Comparison of ENCODE assay signal across 9 mouse cellular contexts in the genomic region with DNA sequence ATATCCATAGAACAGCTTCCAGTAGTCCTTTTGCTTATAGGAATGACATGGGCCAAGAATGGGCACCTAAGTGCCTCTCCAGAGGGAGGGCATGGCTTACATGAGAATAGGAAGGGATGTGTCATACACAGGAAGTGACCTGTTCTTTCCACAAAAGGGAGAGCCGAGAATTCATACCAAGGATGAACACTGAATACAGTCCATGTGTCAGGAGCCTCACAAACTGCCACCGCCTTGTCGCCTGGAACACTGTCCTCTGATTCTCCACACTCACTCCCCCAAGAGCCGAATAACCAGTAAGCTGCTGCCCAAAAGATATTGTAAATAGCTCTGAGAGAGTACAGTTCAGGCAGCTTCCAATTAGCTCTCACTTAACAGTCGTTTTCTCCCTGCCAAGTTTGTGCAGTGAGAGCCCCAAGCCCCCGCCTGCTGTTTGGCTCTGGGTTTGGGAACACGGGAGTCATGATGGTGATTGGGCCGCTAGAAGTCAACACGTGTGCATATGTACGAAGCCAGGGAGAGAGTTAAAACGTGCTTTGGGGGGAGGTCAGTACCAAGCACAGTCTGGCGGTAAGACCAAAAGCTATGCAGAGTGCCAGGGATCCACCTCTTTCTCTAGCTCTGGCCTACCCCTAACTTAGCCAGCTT. TPM values are rescaled to one million over a fixed set of nuclear protein-coding genes. Genes with fewer than 3 reads are reported as not detected.
DNase-seq lines count a peak whose midpoint lies in the region; ATAC-seq lines count a peak whose summit lies in the region.
"Had no signal": no experiment of that assay in that cellular context is flagged by ENCODE, and none has a peak within 500 bp of the region (broad histone marks: within the 10 kb centered on the region; RNA-seq: fewer than 3 reads in every experiment).

No protein-coding gene starts in this region.

- peaks cover 17% of the 10 kb centered on the region for H3K4me1 ChIP-seq in hindbrain, embryonic 15.5 days (replicated peaks)
- H3K4me1 ChIP-seq in hindbrain, embryonic 11.5 days (replicated peaks; ENCODE audit: control insufficient read depth, insufficient read depth, low read length) = no peaks in the 10 kb centered on the region; the same call in none of the 2 replicates
- peaks cover 18% of the 10 kb centered on the region for H3K4me1 ChIP-seq in midbrain, embryonic 16.5 days (ENCODE audit: control insufficient read depth, insufficient read depth, low read length)
- H3K4me1 ChIP-seq in midbrain, embryonic 10.5 days = peaks cover 25% of the 10 kb centered on the region
- H3K4me1 ChIP-seq in heart, embryonic 10.5 days = peaks cover 12% of the 10 kb centered on the region
- H3K4me1 ChIP-seq in stomach, embryonic 16.5 days (ENCODE audit: control insufficient read depth, insufficient read depth, low read length) = peaks cover 9% of the 10 kb centered on the region

- H3K9me3 ChIP-seq in hindbrain, embryonic 15.5 days = no peaks in the 10 kb centered on the region
- no peaks in the 10 kb centered on the region for H3K9me3 ChIP-seq in hindbrain, embryonic 11.5 days (ENCODE audit: control insufficient read depth, low read length)
- no peaks in the 10 kb centered on the region for H3K9me3 ChIP-seq in midbrain, embryonic 16.5 days (replicated peaks; ENCODE audit: control insufficient read depth, low read length, poor library complexity, severe bottlenecking)
- no peaks in the 10 kb centered on the region for H3K9me3 ChIP-seq in midbrain, embryonic 10.5 days (replicated peaks)
- no peaks in the 10 kb centered on the region for H3K9me3 ChIP-seq in heart, embryonic 10.5 days
- no peaks in the 10 kb centered on the region for H3K9me3 ChIP-seq in stomach, embryonic 16.5 days (replicated peaks; ENCODE audit: control insufficient read depth, low read length)

- WGBS in hindbrain, embryonic 15.5 days = 64% methylated on average over 12 of the region's 12 CpGs
- 90% methylated on average over 12 of the region's 12 CpGs for WGBS in hindbrain, embryonic 11.5 days
- WGBS in midbrain, embryonic 16.5 days = 71% methylated on average over 12 of the region's 12 CpGs
- 92% methylated on average over 12 of the region's 12 CpGs for WGBS in midbrain, embryonic 10.5 days
- WGBS in heart, embryonic 10.5 days = 84% methylated on average over 12 of the region's 12 CpGs
- 63% methylated on average over 12 of the region's 12 CpGs for WGBS in stomach, embryonic 16.5 days

- no peak overlapping the region for H3K27ac ChIP-seq in hindbrain, embryonic 15.5 days (replicated peaks)
- H3K27ac ChIP-seq in hindbrain, embryonic 11.5 days (ENCODE audit: low read depth, low read length) = no peak overlapping the region
- no peak overlapping the region for H3K27ac ChIP-seq in midbrain, embryonic 16.5 days (ENCODE audit: low read length)
- no peak overlapping the region for H3K27ac ChIP-seq in midbrain, embryonic 10.5 days (replicated peaks)
- H3K27ac ChIP-seq in heart, embryonic 10.5 days = peak overlapping the region; percentile 52; the same call in 1 of the 2 replicates
- no peak overlapping the region for H3K27ac ChIP-seq in stomach, embryonic 16.5 days (ENCODE audit: low read length)

- H3K9ac ChIP-seq in hindbrain, embryonic 15.5 days = no peak overlapping the region
- H3K9ac ChIP-seq in hindbrain, embryonic 11.5 days (ENCODE audit: low read depth, low read length) = no peak overlapping the region
- H3K9ac ChIP-seq in midbrain, embryonic 16.5 days (ENCODE audit: low read depth, low read length) = no peak overlapping the region
- no peak overlapping the region for H3K9ac ChIP-seq in stomach, embryonic 16.5 days (ENCODE audit: low read length)

- DNase-seq in hindbrain, embryonic 11.5 days (ENCODE audit: low spot score) = no peak
- no peak for DNase-seq in midbrain, embryonic 10.5 days (ENCODE audit: low spot score)
- DNase-seq in heart, embryonic 10.5 days (ENCODE audit: low spot score) = no peak
- no peak for DNase-seq in cerebellum, adult 18-20 months
- DNase-seq: kidney, postnatal 36 days; right cerebral cortex, postnatal 14 days had no signal

- no peaks in the 10 kb centered on the region for H3K27me3 ChIP-seq in hindbrain, embryonic 15.5 days
- H3K27me3 ChIP-seq in hindbrain, embryonic 11.5 days (ENCODE audit: control insufficient read depth, insufficient read depth, low read length) = no peaks in the 10 kb centered on the region
- H3K27me3 ChIP-seq in midbrain, embryonic 16.5 days (ENCODE audit: control insufficient read depth, insufficient read depth, low read depth, low read length) = no peaks in the 10 kb centered on the region
- H3K27me3 ChIP-seq in midbrain, embryonic 10.5 days (ENCODE audit: low read depth, poor library complexity, severe bottlenecking) = no peaks in the 10 kb centered on the region
- no peaks in the 10 kb centered on the region for H3K27me3 ChIP-seq in heart, embryonic 10.5 days (ENCODE audit: insufficient read depth, poor library complexity, severe bottlenecking)
- no peaks in the 10 kb centered on the region for H3K27me3 ChIP-seq in stomach, embryonic 16.5 days (ENCODE audit: control insufficient read depth, insufficient read depth, low read length)

- no peak overlapping the region for H3K4me2 ChIP-seq in hindbrain, embryonic 15.5 days
- H3K4me2 ChIP-seq in hindbrain, embryonic 11.5 days (replicated peaks; ENCODE audit: low read depth, low read length) = no peak overlapping the region
- no peak overlapping the region for H3K4me2 ChIP-seq in midbrain, embryonic 16.5 days (ENCODE audit: low read length)
- H3K4me2 ChIP-seq in stomach, embryonic 16.5 days (ENCODE audit: low read depth, low read length) = no peak overlapping the region

- no peak overlapping the region for H3K4me3 ChIP-seq in hindbrain, embryonic 15.5 days
- no peak overlapping the region for H3K4me3 ChIP-seq in hindbrain, embryonic 11.5 days (ENCODE audit: low read depth, low read length)
- no peak overlapping the region for H3K4me3 ChIP-seq in midbrain, embryonic 16.5 days (ENCODE audit: low read depth, low read length)
- no peak overlapping the region for H3K4me3 ChIP-seq in midbrain, embryonic 10.5 days
- no peak overlapping the region for H3K4me3 ChIP-seq in heart, embryonic 10.5 days
- H3K4me3 ChIP-seq in stomach, embryonic 16.5 days (replicated peaks; ENCODE audit: low read length) = no peak overlapping the region

- peak; percentile 38; the same call in 1 of the 2 replicates for ATAC-seq in hindbrain, embryonic 15.5 days (ENCODE audit: low FRiP score, low read depth)
- ATAC-seq in hindbrain, embryonic 11.5 days (ENCODE audit: low FRiP score) = no peak
- 0 out of 2 replicates have a peak, but pooled peaks have one; percentile 26 for ATAC-seq in midbrain, embryonic 16.5 days
- ATAC-seq in stomach, embryonic 16.5 days (ENCODE audit: insufficient read depth, low FRiP score) = peak; percentile 35; the same call in 1 of the 2 replicates

- no peaks in the 10 kb centered on the region for H3K36me3 ChIP-seq in hindbrain, embryonic 15.5 days
- H3K36me3 ChIP-seq in hindbrain, embryonic 11.5 days (ENCODE audit: control insufficient read depth, insufficient read depth, low read length) = no peaks in the 10 kb centered on the region
- peaks cover 2% of the 10 kb centered on the region; the same call in 1 of the 2 replicates for H3K36me3 ChIP-seq in midbrain, embryonic 16.5 days (ENCODE audit: control insufficient read depth, insufficient read depth, low read length)
- H3K36me3 ChIP-seq in midbrain, embryonic 10.5 days = peaks cover 31% of the 10 kb centered on the region
- H3K36me3 ChIP-seq in heart, embryonic 10.5 days = peaks cover 22% of the 10 kb centered on the region; the same call in 1 of the 2 replicates
- peaks cover 7% of the 10 kb centered on the region; the same call in 1 of the 2 replicates for H3K36me3 ChIP-seq in stomach, embryonic 16.5 days (ENCODE audit: control insufficient read depth, insufficient read depth, low read length)

RNA-seq across cellular contexts. Expression of a gene that starts 57.0 kb away (rescaled TPM):
- 44.2 and 57.0 TPM in 2 replicates for polyA plus RNA-seq in hindbrain, embryonic 15.5 days (2015; fragmentation: Nextera tagmentation; extraction: Ambion mirVana)
- polyA plus RNA-seq in hindbrain, embryonic 11.5 days (2014; fragmentation: Nextera tagmentation; extraction: Ambion mirVana) = 49.0 and 59.2 TPM in 2 replicates
- polyA plus RNA-seq in midbrain, embryonic 16.5 days (2015; fragmentation: Nextera tagmentation; extraction: Ambion mirVana) = 71.8 and 77.8 TPM in 2 replicates
- 34.9 and 42.3 TPM in 2 replicates for polyA plus RNA-seq in midbrain, embryonic 10.5 days (2016; fragmentation: Nextera tagmentation; extraction: Ambion mirVana)
- polyA plus RNA-seq in heart, embryonic 10.5 days (2016; fragmentation: Nextera tagmentation; extraction: Ambion mirVana) = 19.7 and 29.5 TPM in 2 replicates
- 32.4 and 35.6 TPM in 2 replicates for polyA plus RNA-seq in stomach, embryonic 16.5 days (2015; fragmentation: Nextera tagmentation; extraction: Ambion mirVana)
